Mouse (Mus musculus) kidney, embryonic 15.5 days (tissue): ENCODE measurements around the gene Crybg2. TPM values are rescaled to one million over a fixed set of nuclear protein-coding genes. Genes with fewer than 3 reads are reported as not detected.

ENCODE experiments used
- ATAC-seq: fragments of 200-750 bp; cut with Nextera tagmentation; replicated peaks from 2 replicates; pipeline ENCODE4 v1.8.0; 2017; ENCODE audit warnings: moderate TSS enrichment; ENCODE audit not compliant: low FRiP score
- H3K27ac ChIP-seq: fragments of 300-500 bp; sonication (generic); 2 replicates; pipeline ENCODE4 v1.5.1; 2015; ENCODE audit warnings: mild to moderate bottlenecking, inconsistent platforms
- H3K27me3 ChIP-seq: fragments of 300-500 bp; sonication (generic); 2 replicates; pipeline ENCODE4 v1.6.1; 2015; ENCODE audit warnings: inconsistent platforms
- H3K36me3 ChIP-seq: fragments of 300-500 bp; sonication (generic); 2 replicates; pipeline ENCODE4 v1.6.1; 2015; ENCODE audit warnings: inconsistent platforms
- H3K4me1 ChIP-seq: fragments of 300-500 bp; sonication (generic); 2 replicates; pipeline ENCODE4 v1.6.1; 2015; ENCODE audit warnings: inconsistent platforms
- H3K4me2 ChIP-seq: fragments of 300-500 bp; sonication (generic); 2 replicates; pipeline ENCODE4 v1.6.1; 2015; ENCODE audit warnings: moderate library complexity, mild to moderate bottlenecking, inconsistent platforms
- H3K4me3 ChIP-seq: fragments of 300-500 bp; sonication (generic); replicated peaks from 2 replicates; pipeline ENCODE4 v1.5.1; 2015; ENCODE audit warnings: mild to moderate bottlenecking, inconsistent platforms
- H3K9ac ChIP-seq: fragments of 300-500 bp; sonication (generic); 2 replicates; pipeline ENCODE4 v1.6.1; 2015; ENCODE audit warnings: mild to moderate bottlenecking, inconsistent platforms
- H3K9me3 ChIP-seq: fragments of 300-500 bp; sonication (generic); replicated peaks from 2 replicates; pipeline ENCODE4 v1.6.1; 2016; ENCODE audit warnings: inconsistent platforms
- WGBS: fragments of 180-500 bp; shearing (Covaris S2); methylation state at CpG from one replicate; pipeline ENCODE4 v1.1.7; 2015; ENCODE audit warnings: mixed read lengths; 5-methylcytosine and 5-hydroxymethylcytosine counted together
- polyA plus RNA-seq: library from polyadenylated mRNA; unstranded; fragments of >200 nt; fragmentation: Nextera tagmentation; extraction: Ambion mirVana; gene quantifications from 2 replicates; pipeline ENCODE4 v1.2.1, GENCODE M21; 2015

The Crybg2 gene
- polyA plus RNA-seq, 1 experiment from 2014 or later = 3.9 TPM

- Histone ChIP-seq H3K27ac (no peak overlapping the region), H3K4me1 (peaks cover 39% of the 10 kb centered on the region; the same call in 1 of the 2 replicates), H3K4me2 (no peak overlapping the region), H3K9me3 (no peaks in the 10 kb centered on the region), H3K36me3 (no peaks in the 10 kb centered on the region), H3K27me3 (no peaks in the 10 kb centered on the region), H3K9ac (no peak overlapping the region), H3K4me3 (no peak overlapping the region)
- 79% methylated on average over 8 of the region's 8 CpGs for WGBS
- ATAC-seq = no peak
Measured at GRCm38 (mm10) chr4:134117012-134117411, 56.4 kb downstream of the Crybg2 start.

GRCm38 (mm10) chr4:134118126-134118800 is 57.6 kb downstream of the Crybg2 start:
- Histone ChIP-seq H3K4me3 (no peak overlapping the region), H3K27ac (0 out of 2 replicates have a peak overlapping the region, but pooled peaks have one; percentile 27), H3K36me3 (no peaks in the 10 kb centered on the region), H3K9me3 (no peaks in the 10 kb centered on the region), H3K9ac (no peak overlapping the region), H3K4me2 (no peak overlapping the region), H3K4me1 (peaks cover 41% of the 10 kb centered on the region; the same call in 1 of the 2 replicates), H3K27me3 (no peaks in the 10 kb centered on the region)
- ATAC-seq = no peak
- WGBS = 68% methylated on average over 14 of the region's 14 CpGs

- no peak overlapping the region for H3K4me3 ChIP-seq
- H3K4me2 ChIP-seq = no peak overlapping the region
- H3K9ac ChIP-seq = no peak overlapping the region
- no peaks in the 10 kb centered on the region for H3K27me3 ChIP-seq
- 63% methylated on average over 5 of the region's 5 CpGs for WGBS
- no peaks in the 10 kb centered on the region for H3K36me3 ChIP-seq
- no peak for ATAC-seq
- no peaks in the 10 kb centered on the region for H3K9me3 ChIP-seq
- no peak overlapping the region for H3K27ac ChIP-seq
- peaks cover 38% of the 10 kb centered on the region for H3K4me1 ChIP-seq
Measured at GRCm38 (mm10) chr4:134119042-134119441, 58.4 kb downstream of the Crybg2 start.

GRCm38 (mm10) chr4:134119644-134120043 is 59.0 kb downstream of the Crybg2 start:
- no peak overlapping the region for H3K9ac ChIP-seq
- 63% methylated on average over 9 of the region's 9 CpGs for WGBS
- H3K27ac ChIP-seq = no peak overlapping the region
- H3K27me3 ChIP-seq = no peaks in the 10 kb centered on the region
- no peaks in the 10 kb centered on the region for H3K36me3 ChIP-seq
- no peak overlapping the region for H3K4me2 ChIP-seq
- peaks cover 42% of the 10 kb centered on the region for H3K4me1 ChIP-seq
- H3K4me3 ChIP-seq = no peak overlapping the region
- no peaks in the 10 kb centered on the region for H3K9me3 ChIP-seq
- ATAC-seq = no peak

- H3K9ac ChIP-seq = no peak overlapping the region
- peaks cover 42% of the 10 kb centered on the region for H3K4me1 ChIP-seq
- no peak overlapping the region for H3K4me3 ChIP-seq
- no peak overlapping the region for H3K4me2 ChIP-seq
- H3K9me3 ChIP-seq = no peaks in the 10 kb centered on the region
- no peaks in the 10 kb centered on the region for H3K27me3 ChIP-seq
- ATAC-seq = no peak
- WGBS = 66% methylated on average over 6 of the region's 6 CpGs
- H3K36me3 ChIP-seq = no peaks in the 10 kb centered on the region
- no peak overlapping the region for H3K27ac ChIP-seq
Measured at GRCm38 (mm10) chr4:134120192-134120805, 59.7 kb downstream of the Crybg2 start.

GRCm38 (mm10) chr4:134120916-134121315 is 60.3 kb downstream of the Crybg2 start:
- H3K27ac ChIP-seq = 0 out of 2 replicates have a peak overlapping the region, but pooled peaks have one; percentile 27
- H3K36me3 ChIP-seq = no peaks in the 10 kb centered on the region
- H3K27me3 ChIP-seq = no peaks in the 10 kb centered on the region
- no peak for ATAC-seq
- H3K4me3 ChIP-seq = no peak overlapping the region
- no peaks in the 10 kb centered on the region for H3K9me3 ChIP-seq
- no peak overlapping the region for H3K4me2 ChIP-seq
- no peak overlapping the region for H3K9ac ChIP-seq
- WGBS = 77% methylated on average over 4 of the region's 4 CpGs
- peaks cover 37% of the 10 kb centered on the region for H3K4me1 ChIP-seq

- WGBS = 43% methylated on average over 4 of the region's 4 CpGs
- H3K4me3 ChIP-seq = no peak overlapping the region
- ATAC-seq = no peak
Measured at GRCm38 (mm10) chr4:134121571-134121970, 61.0 kb downstream of the Crybg2 start.

GRCm38 (mm10) chr4:134122281-134122680 is 61.7 kb downstream of the Crybg2 start:
- no peaks in the 10 kb centered on the region for H3K27me3 ChIP-seq
- H3K36me3 ChIP-seq = 0 out of 2 replicates have a peak, but pooled peaks cover 3% of the 10 kb centered on the region
- WGBS = 22% methylated on average over 3 of the region's 3 CpGs
- ATAC-seq = no peak
- peaks cover 51% of the 10 kb centered on the region for H3K4me1 ChIP-seq
- H3K4me2 ChIP-seq = no peak overlapping the region
- H3K9me3 ChIP-seq = no peaks in the 10 kb centered on the region
- H3K27ac ChIP-seq = no peak overlapping the region
- H3K4me3 ChIP-seq = no peak overlapping the region
- H3K9ac ChIP-seq = no peak overlapping the region

More at GRCm38 (mm10) chr4:134121571-134121970, 61.0 kb downstream of the Crybg2 start:
- Histone ChIP-seq H3K4me1 (peaks cover 44% of the 10 kb centered on the region), H3K27me3 (no peaks in the 10 kb centered on the region), H3K36me3 (0 out of 2 replicates have a peak, but pooled peaks cover 3% of the 10 kb centered on the region), H3K4me2 (no peak overlapping the region), H3K9ac (no peak overlapping the region), H3K27ac (no peak overlapping the region), H3K9me3 (no peaks in the 10 kb centered on the region)

GRCm38 (mm10) chr4:134123147-134123546 is 62.5 kb downstream of the Crybg2 start:
- Histone ChIP-seq H3K27me3 (no peaks in the 10 kb centered on the region), H3K27ac (no peak overlapping the region), H3K9me3 (no peaks in the 10 kb centered on the region), H3K36me3 (0 out of 2 replicates have a peak, but pooled peaks cover 3% of the 10 kb centered on the region), H3K9ac (no peak overlapping the region), H3K4me1 (peaks cover 57% of the 10 kb centered on the region), H3K4me3 (no peak overlapping the region), H3K4me2 (no peak overlapping the region)
- ATAC-seq = no peak
- WGBS = 96% methylated on average over 6 of the region's 6 CpGs

- peaks cover 51% of the 10 kb centered on the region for H3K4me1 ChIP-seq
- no peak overlapping the region for H3K4me2 ChIP-seq
- no peaks in the 10 kb centered on the region for H3K9me3 ChIP-seq
- H3K27me3 ChIP-seq = no peaks in the 10 kb centered on the region
- H3K9ac ChIP-seq = no peak overlapping the region
- no peak for ATAC-seq
- H3K4me3 ChIP-seq = no peak overlapping the region
- no peak overlapping the region for H3K27ac ChIP-seq
- H3K36me3 ChIP-seq = 0 out of 2 replicates have a peak, but pooled peaks cover 3% of the 10 kb centered on the region
- WGBS = 27% methylated on average over 17 of the region's 17 CpGs
Measured at GRCm38 (mm10) chr4:134123680-134124551, 63.3 kb downstream of the Crybg2 start.

GRCm38 (mm10) chr4:134125383-134126060 is 64.9 kb downstream of the Crybg2 start:
- WGBS = 85% methylated on average over 15 of the region's 15 CpGs
- H3K4me3 ChIP-seq = no peak overlapping the region
- H3K27ac ChIP-seq = no peak overlapping the region
- no peak overlapping the region for H3K4me2 ChIP-seq
- H3K9me3 ChIP-seq = no peaks in the 10 kb centered on the region
- H3K27me3 ChIP-seq = no peaks in the 10 kb centered on the region
- peaks cover 6% of the 10 kb centered on the region; the same call in 1 of the 2 replicates for H3K36me3 ChIP-seq
- ATAC-seq = no peak
- no peak overlapping the region for H3K9ac ChIP-seq
- H3K4me1 ChIP-seq = peaks cover 62% of the 10 kb centered on the region
